Mouse (Mus musculus): ENCODE measurements around the gene Panx2. TPM values are rescaled to one million over a fixed set of nuclear protein-coding genes. Genes with fewer than 3 reads are reported as not detected.

Gene Panx2
- total RNA-seq, 2 experiments from 2014 or later = not detected

GRCm38 (mm10) chr15:89106976-89107375 lies 47.4 kb downstream of the Panx2 start:
- ATAC-seq (replicated peaks; ENCODE audit: low FRiP score, low TSS enrichment, poor library complexity, severe bottlenecking) = no peak

- no peak for ATAC-seq (replicated peaks; ENCODE audit: low FRiP score, low TSS enrichment, poor library complexity, severe bottlenecking)
Measured at GRCm38 (mm10) chr15:89110147-89110546, 50.6 kb downstream of the Panx2 start.

GRCm38 (mm10) chr15:89118007-89118406 lies 58.5 kb downstream of the Panx2 start:
- no peak for ATAC-seq (replicated peaks; ENCODE audit: low FRiP score, low TSS enrichment, poor library complexity, severe bottlenecking)

- peak; percentile 87 for ATAC-seq (replicated peaks; ENCODE audit: low FRiP score, low TSS enrichment, poor library complexity, severe bottlenecking)
Measured at GRCm38 (mm10) chr15:89122649-89123366, 63.3 kb downstream of the Panx2 start, which contains the start of gene Tubgcp6. Gene Tubgcp6, minus strand, starts transcription at chr15:89123112.

Other genes starting within 250 kb of the Panx2 start
- 2.8 and 8.3 TPM in 2 replicates for gene Alg12, start 240.4 kb upstream of the Panx2 start, total RNA-seq (2014; fragmentation: Nextera tagmentation)
- 3.3 and 5.2 TPM in 2 replicates for gene Alg12, start 240.4 kb upstream of the Panx2 start, total RNA-seq (2017)
- gene Creld2, start 240.1 kb upstream of the Panx2 start, total RNA-seq (2014; fragmentation: Nextera tagmentation) = 24.8 and 29.7 TPM in 2 replicates
- gene Creld2, start 240.1 kb upstream of the Panx2 start, total RNA-seq (2017) = 47.8 and 50.9 TPM in 2 replicates
- 5.1 and 6.4 TPM in 2 replicates for gene Pim3, start 197.5 kb upstream of the Panx2 start, total RNA-seq (2014; fragmentation: Nextera tagmentation)
- gene Pim3, start 197.5 kb upstream of the Panx2 start, total RNA-seq (2017) = 5.5 and 12.5 TPM in 2 replicates
- not detected in 2 replicates for gene Ttll8, start 105.3 kb upstream of the Panx2 start, total RNA-seq (2014; fragmentation: Nextera tagmentation)
- gene Ttll8, start 105.3 kb upstream of the Panx2 start, total RNA-seq (2017) = not detected in 2 replicates
- gene Mlc1, start 80.7 kb upstream of the Panx2 start, total RNA-seq (2014; fragmentation: Nextera tagmentation) = not detected in 2 replicates
- gene Mlc1, start 80.7 kb upstream of the Panx2 start, total RNA-seq (2017) = not detected in 2 replicates
- gene Mov10l1, start 76.8 kb upstream of the Panx2 start, total RNA-seq (2014; fragmentation: Nextera tagmentation) = not detected in 2 replicates
- gene Mov10l1, start 76.8 kb upstream of the Panx2 start, total RNA-seq (2017) = not detected in 2 replicates
- gene Trabd, start 15.4 kb downstream of the Panx2 start, total RNA-seq (2014; fragmentation: Nextera tagmentation) = 15.8 and 26.3 TPM in 2 replicates
- gene Trabd, start 15.4 kb downstream of the Panx2 start, total RNA-seq (2017) = 11.9 and 17.5 TPM in 2 replicates
- 15.3 and 20.8 TPM in 2 replicates for gene Selenoo, start 29.4 kb downstream of the Panx2 start, total RNA-seq (2014; fragmentation: Nextera tagmentation)
- 16.6 and 18.5 TPM in 2 replicates for gene Selenoo, start 29.4 kb downstream of the Panx2 start, total RNA-seq (2017)
- gene Tubgcp6, start 63.4 kb downstream of the Panx2 start, total RNA-seq (2014; fragmentation: Nextera tagmentation) = 34.1 and 39.1 TPM in 2 replicates
- 14.7 and 22.4 TPM in 2 replicates for gene Tubgcp6, start 63.4 kb downstream of the Panx2 start, total RNA-seq (2017)
- gene Hdac10, start 69.0 kb downstream of the Panx2 start, total RNA-seq (2014; fragmentation: Nextera tagmentation) = 25.6 and 32.8 TPM in 2 replicates
- gene Hdac10, start 69.0 kb downstream of the Panx2 start, total RNA-seq (2017) = 15.6 and 20.1 TPM in 2 replicates
- gene Mapk12, start 81.0 kb downstream of the Panx2 start, total RNA-seq (2014; fragmentation: Nextera tagmentation) = not detected in 2 replicates
- gene Mapk12, start 81.0 kb downstream of the Panx2 start, total RNA-seq (2017) = 2.1 TPM in 1 of 2 replicates, not detected in the other
- gene Mapk11, start 89.9 kb downstream of the Panx2 start, total RNA-seq (2014; fragmentation: Nextera tagmentation) = 0.11 TPM in 1 of 2 replicates, not detected in the other
- gene Mapk11, start 89.9 kb downstream of the Panx2 start, total RNA-seq (2017) = 0.27 and 3.5 TPM in 2 replicates
- 2.3 and 3.6 TPM in 2 replicates for gene Plxnb2, start 121.1 kb downstream of the Panx2 start, total RNA-seq (2014; fragmentation: Nextera tagmentation)
- 0.34 and 1.7 TPM in 2 replicates for gene Plxnb2, start 121.1 kb downstream of the Panx2 start, total RNA-seq (2017)
- gene Dennd6b, start 136.8 kb downstream of the Panx2 start, total RNA-seq (2014; fragmentation: Nextera tagmentation) = 9.8 and 14.1 TPM in 2 replicates
- 1.3 and 4.6 TPM in 2 replicates for gene Dennd6b, start 136.8 kb downstream of the Panx2 start, total RNA-seq (2017)
- gene Ppp6r2, start 151.8 kb downstream of the Panx2 start, total RNA-seq (2014; fragmentation: Nextera tagmentation) = 56.3 and 72.3 TPM in 2 replicates
- 29.4 and 145 TPM in 2 replicates for gene Ppp6r2, start 151.8 kb downstream of the Panx2 start, total RNA-seq (2017)

Data from megakaryocyte-erythroid progenitor cell, adult 5-6 weeks (primary cell).